Mouse (Mus musculus): ENCODE measurements at regions not wholly inside any gene's neighbourhood (a gene's known extent, or its start where the extent isn't known, plus 50 kb on each side); places are given as distances from the start of the nearest gene placed in this dataset.

GRCm38 (mm10) chr4:137178833-137179232 is 98.5 kb upstream of the Wnt4 start:
- no peak overlapping the region for H3K4me3 ChIP-seq (replicated peaks)
- H3K9me3 ChIP-seq (ENCODE audit: control insufficient read depth, low read length): no peaks in the 10 kb centered on the region
- H3K36me3 ChIP-seq (ENCODE audit: control insufficient read depth): no peaks in the 10 kb centered on the region
- no peaks in the 10 kb centered on the region for H3K27me3 ChIP-seq (ENCODE audit: control insufficient read depth)
- peaks cover 10% of the 10 kb centered on the region for H3K4me1 ChIP-seq (ENCODE audit: control insufficient read depth)
- TF ChIP-seq GATA1 (IDR thresholded peaks at IDR 0.05; ENCODE audit: low read length): no peak
- TF ChIP-seq TAL1 (IDR thresholded peaks at IDR 0.05; ENCODE audit: low read length): no peak

GRCm38 (mm10) chr4:137164933-137165332 is 112.4 kb upstream of the Wnt4 start:
- no peaks in the 10 kb centered on the region for H3K4me1 ChIP-seq (ENCODE audit: control insufficient read depth)
- peaks cover 13% of the 10 kb centered on the region for H3K27me3 ChIP-seq (ENCODE audit: control insufficient read depth)
- TF ChIP-seq TAL1 (IDR thresholded peaks at IDR 0.05; ENCODE audit: low read length): no peak
- no peak for TF ChIP-seq GATA1 (IDR thresholded peaks at IDR 0.05; ENCODE audit: low read length)
- no peaks in the 10 kb centered on the region for H3K9me3 ChIP-seq (ENCODE audit: control insufficient read depth, low read length)
- no peak overlapping the region for H3K4me3 ChIP-seq (replicated peaks)
- H3K36me3 ChIP-seq (ENCODE audit: control insufficient read depth): no peaks in the 10 kb centered on the region

GRCm38 (mm10) chr4:137164429-137164828 is 112.9 kb upstream of the Wnt4 start:
- Histone ChIP-seq H3K9me3 (ENCODE audit: control insufficient read depth, low read length) (no peaks in the 10 kb centered on the region), H3K4me1 (ENCODE audit: control insufficient read depth) (no peaks in the 10 kb centered on the region), H3K36me3 (ENCODE audit: control insufficient read depth) (no peaks in the 10 kb centered on the region), H3K4me3 (replicated peaks) (no peak overlapping the region), H3K27me3 (ENCODE audit: control insufficient read depth) (peaks cover 13% of the 10 kb centered on the region)
- TF ChIP-seq TAL1 (IDR thresholded peaks at IDR 0.05; ENCODE audit: low read length) (no peak), GATA1 (IDR thresholded peaks at IDR 0.05; ENCODE audit: low read length) (no peak)

- Histone ChIP-seq H3K36me3 (ENCODE audit: control insufficient read depth) (no peaks in the 10 kb centered on the region), H3K27me3 (ENCODE audit: control insufficient read depth) (peaks cover 11% of the 10 kb centered on the region), H3K4me1 (ENCODE audit: control insufficient read depth) (no peaks in the 10 kb centered on the region), H3K4me3 (replicated peaks) (no peak overlapping the region), H3K9me3 (ENCODE audit: control insufficient read depth, low read length) (no peaks in the 10 kb centered on the region)
- no peak for TF ChIP-seq GATA1 (IDR thresholded peaks at IDR 0.05; ENCODE audit: low read length)
- no peak for TF ChIP-seq TAL1 (IDR thresholded peaks at IDR 0.05; ENCODE audit: low read length)
Measured at GRCm38 (mm10) chr4:137163962-137164361, 113.3 kb upstream of the Wnt4 start.

- H3K4me1 ChIP-seq (ENCODE audit: control insufficient read depth): no peaks in the 10 kb centered on the region
- H3K4me3 ChIP-seq (replicated peaks): no peak overlapping the region
- no peaks in the 10 kb centered on the region for H3K36me3 ChIP-seq (ENCODE audit: control insufficient read depth)
- H3K27me3 ChIP-seq (ENCODE audit: control insufficient read depth): peaks cover 9% of the 10 kb centered on the region
- TF ChIP-seq TAL1 (IDR thresholded peaks at IDR 0.05; ENCODE audit: low read length): no peak
- no peak for TF ChIP-seq GATA1 (IDR thresholded peaks at IDR 0.05; ENCODE audit: low read length)
- H3K9me3 ChIP-seq (ENCODE audit: control insufficient read depth, low read length): no peaks in the 10 kb centered on the region
Measured at GRCm38 (mm10) chr4:137160526-137160925, 111.9 kb upstream of the Zbtb40 start.

- H3K4me3 ChIP-seq (replicated peaks): no peak overlapping the region
- TF ChIP-seq TAL1 (IDR thresholded peaks at IDR 0.05; ENCODE audit: low read length): no peak
- TF ChIP-seq GATA1 (IDR thresholded peaks at IDR 0.05; ENCODE audit: low read length): no peak
- no peaks in the 10 kb centered on the region for H3K36me3 ChIP-seq (ENCODE audit: control insufficient read depth)
- no peaks in the 10 kb centered on the region for H3K9me3 ChIP-seq (ENCODE audit: control insufficient read depth, low read length)
- H3K4me1 ChIP-seq (ENCODE audit: control insufficient read depth): no peaks in the 10 kb centered on the region
- H3K27me3 ChIP-seq (ENCODE audit: control insufficient read depth): no peaks in the 10 kb centered on the region; the same call in 1 of the 2 replicates
Measured at GRCm38 (mm10) chr4:137158201-137158600, 109.6 kb upstream of the Zbtb40 start.

GRCm38 (mm10) chr4:137156441-137157105 is 108.0 kb upstream of the Zbtb40 start:
- Histone ChIP-seq H3K4me1 (ENCODE audit: control insufficient read depth) (no peaks in the 10 kb centered on the region), H3K27me3 (ENCODE audit: control insufficient read depth) (no peaks in the 10 kb centered on the region; the same call in 1 of the 2 replicates), H3K36me3 (ENCODE audit: control insufficient read depth) (no peaks in the 10 kb centered on the region), H3K4me3 (replicated peaks) (no peak overlapping the region), H3K9me3 (ENCODE audit: control insufficient read depth, low read length) (peaks cover 7% of the 10 kb centered on the region)
- TF ChIP-seq TAL1 (IDR thresholded peaks at IDR 0.05; ENCODE audit: low read length) (no peak), GATA1 (IDR thresholded peaks at IDR 0.05; ENCODE audit: low read length) (no peak)

GRCm38 (mm10) chr4:137148756-137149155 is 100.2 kb upstream of the Zbtb40 start:
- TF ChIP-seq TAL1 (IDR thresholded peaks at IDR 0.05; ENCODE audit: low read length) (no peak), GATA1 (IDR thresholded peaks at IDR 0.05; ENCODE audit: low read length) (no peak)
- Histone ChIP-seq H3K27me3 (ENCODE audit: control insufficient read depth) (no peaks in the 10 kb centered on the region; the same call in 1 of the 2 replicates), H3K9me3 (ENCODE audit: control insufficient read depth, low read length) (peaks cover 9% of the 10 kb centered on the region), H3K36me3 (ENCODE audit: control insufficient read depth) (no peaks in the 10 kb centered on the region), H3K4me1 (ENCODE audit: control insufficient read depth) (no peaks in the 10 kb centered on the region), H3K4me3 (replicated peaks) (no peak overlapping the region)

- TF ChIP-seq TAL1 (IDR thresholded peaks at IDR 0.05; ENCODE audit: low read length) (no peak), GATA1 (IDR thresholded peaks at IDR 0.05; ENCODE audit: low read length) (no peak)
- Histone ChIP-seq H3K9me3 (ENCODE audit: control insufficient read depth, low read length) (peaks cover 9% of the 10 kb centered on the region), H3K36me3 (ENCODE audit: control insufficient read depth) (no peaks in the 10 kb centered on the region), H3K27me3 (ENCODE audit: control insufficient read depth) (no peaks in the 10 kb centered on the region; the same call in 1 of the 2 replicates), H3K4me1 (ENCODE audit: control insufficient read depth) (no peaks in the 10 kb centered on the region), H3K4me3 (replicated peaks) (no peak overlapping the region)
Measured at GRCm38 (mm10) chr4:137147795-137148194, 99.2 kb upstream of the Zbtb40 start.

All from erythroblast, embryonic 14.5 days (primary cell).